Mouse (Mus musculus) liver, embryonic 13.5 days (tissue): ENCODE data around the gene Ndufb7. TPM values are rescaled to one million over a fixed set of nuclear protein-coding genes. Genes with fewer than 3 reads are reported as not detected.

ENCODE experiments used
- ATAC-seq: fragments of 200-750 bp; cut with Nextera tagmentation; 2 replicates; pipeline ENCODE4 v1.8.0; 2017; ENCODE audit warnings: low read depth, mild to moderate bottlenecking, moderate number of reproducible peaks, moderate library complexity
- DNase-seq: peaks from one replicate; pipeline ENCODE4 v3.0.0; 2022
- H3K27ac ChIP-seq: fragments of 300-500 bp; sonication (generic); 2 replicates; pipeline ENCODE4 v1.5.1; 2015; ENCODE audit warnings: moderate library complexity, mild to moderate bottlenecking, inconsistent platforms
- H3K27me3 ChIP-seq: fragments of 300-500 bp; sonication (generic); 2 replicates; pipeline ENCODE4 v1.6.1; 2015; ENCODE audit warnings: mild to moderate bottlenecking, inconsistent platforms
- H3K36me3 ChIP-seq: fragments of 300-500 bp; sonication (generic); 2 replicates; pipeline ENCODE4 v1.6.1; 2015; ENCODE audit warnings: mild to moderate bottlenecking, inconsistent platforms
- H3K4me1 ChIP-seq: fragments of 300-500 bp; sonication (generic); replicated peaks from 2 replicates; pipeline ENCODE4 v1.6.1; 2015; ENCODE audit warnings: inconsistent platforms
- H3K4me2 ChIP-seq: fragments of 300-500 bp; sonication (generic); 2 replicates; pipeline ENCODE4 v1.6.1; 2015; ENCODE audit warnings: inconsistent platforms, mild to moderate bottlenecking, moderate library complexity
- H3K4me3 ChIP-seq: fragments of 300-500 bp; sonication (generic); replicated peaks from 2 replicates; pipeline ENCODE4 v1.5.1; 2015; ENCODE audit warnings: mild to moderate bottlenecking, inconsistent platforms
- H3K9ac ChIP-seq: fragments of 300-500 bp; sonication (generic); 2 replicates; pipeline ENCODE4 v1.6.1; 2015; ENCODE audit warnings: mild to moderate bottlenecking, inconsistent platforms
- H3K9me3 ChIP-seq: fragments of 300-500 bp; sonication (generic); replicated peaks from 2 replicates; pipeline ENCODE4 v1.6.1; 2016; ENCODE audit warnings: inconsistent platforms
- WGBS: fragments of 180-500 bp; shearing (Covaris S2); methylation state at CpG from one replicate; pipeline ENCODE4 v1.1.7; 2015; ENCODE audit not compliant: insufficient replicate concordance; 5-methylcytosine and 5-hydroxymethylcytosine counted together
- polyA plus RNA-seq: library from polyadenylated mRNA; unstranded; fragments of >200 nt; fragmentation: Nextera tagmentation; extraction: Ambion mirVana; gene quantifications from 2 replicates; pipeline ENCODE4 v1.2.1, GENCODE M21; 2015

Ndufb7 gene
- polyA plus RNA-seq, 1 experiment from 2014 or later, result 288 TPM

DNA sequence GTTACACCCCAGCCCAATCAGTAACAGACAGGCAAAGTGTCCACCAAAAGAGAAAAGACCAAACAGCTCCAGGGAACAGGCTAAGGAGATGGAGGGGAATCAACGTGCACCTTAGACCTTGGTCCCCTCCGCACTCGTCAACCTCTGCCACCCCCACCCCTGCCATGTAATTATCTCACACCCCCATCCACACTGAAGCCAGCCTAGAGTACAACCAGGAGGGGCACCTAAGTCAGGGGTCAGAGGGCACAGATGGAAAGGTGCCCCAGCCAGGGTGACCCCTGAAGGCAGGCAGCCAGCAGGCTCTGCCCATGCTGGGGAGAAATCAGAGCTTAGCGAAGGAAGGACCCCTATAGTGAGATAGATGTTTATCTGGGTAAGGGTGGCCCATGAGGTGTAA lies 10.4 kb downstream of the Ndufb7 start:
- H3K4me2 ChIP-seq, result no peak overlapping the region
- no peaks in the 10 kb centered on the region for H3K27me3 ChIP-seq
- H3K36me3 ChIP-seq, result peaks cover 36% of the 10 kb centered on the region
- 72% methylated on average over 4 of the region's 4 CpGs for whole genome bisulfite sequencing
- H3K9me3 ChIP-seq, result no peaks in the 10 kb centered on the region
- ATAC-seq, result no peak
- H3K27ac ChIP-seq, result peak overlapping the region; percentile 29
- no peak overlapping the region for H3K9ac ChIP-seq
- no peak overlapping the region for H3K4me3 ChIP-seq
- no peak for DNase-seq
- H3K4me1 ChIP-seq, result peaks cover 69% of the 10 kb centered on the region

- Histone ChIP-seq H3K36me3 (peaks cover 31% of the 10 kb centered on the region), H3K4me3 (no peak overlapping the region), H3K4me2 (no peak overlapping the region), H3K27ac (peak overlapping the region; percentile 29), H3K9ac (no peak overlapping the region), H3K27me3 (no peaks in the 10 kb centered on the region), H3K9me3 (no peaks in the 10 kb centered on the region), H3K4me1 (peaks cover 74% of the 10 kb centered on the region)
- DNase-seq (no peak), ATAC-seq (no peak)
- WGBS, result 73% methylated on average over 9 of the region's 9 CpGs
Observed at GRCm38 (mm10) chr8:83577384-83577791, 10.9 kb downstream of the Ndufb7 start.

DNA sequence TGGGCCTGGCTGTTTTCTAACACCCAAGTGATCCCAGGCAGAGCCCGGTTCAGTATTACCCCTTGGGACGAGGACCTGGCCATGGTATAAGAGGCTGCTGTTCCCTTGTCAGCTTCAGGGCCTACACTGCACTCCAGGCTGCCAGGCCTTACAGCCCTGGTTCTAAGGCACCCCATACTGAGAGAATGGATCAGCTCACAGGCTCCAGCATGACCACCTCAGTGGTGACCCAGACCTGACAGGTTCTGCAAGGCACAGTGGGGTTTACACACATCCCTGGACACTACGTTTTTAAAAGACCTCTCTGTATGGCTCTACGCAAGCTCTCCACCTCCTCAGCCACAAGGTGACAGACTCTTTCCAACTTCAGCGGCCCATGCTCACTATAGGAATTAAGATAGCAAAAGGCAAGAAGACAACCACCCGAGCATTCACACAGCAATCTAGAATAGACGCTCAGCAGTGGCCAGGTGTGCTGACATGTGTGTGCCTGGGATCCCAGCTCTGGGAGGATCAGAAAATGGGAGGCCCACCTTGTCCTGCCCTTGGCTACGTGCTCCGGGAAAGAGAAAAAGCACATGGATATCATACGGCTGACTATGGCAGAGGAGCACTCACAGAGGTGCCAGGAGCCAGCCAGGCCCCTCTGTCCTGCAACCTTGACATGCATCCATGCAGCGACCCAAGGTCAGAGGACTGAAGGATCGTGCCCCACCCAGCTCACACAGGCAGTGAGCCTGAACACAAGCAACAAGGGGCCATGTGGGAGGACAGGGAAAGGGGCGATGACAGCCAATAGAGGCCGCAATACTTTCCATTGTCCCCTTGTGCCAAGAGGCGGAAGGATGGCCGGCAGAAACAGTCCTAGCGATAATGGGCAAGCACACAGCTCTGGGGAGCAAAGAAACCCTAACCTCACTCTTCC lies 11.9 kb downstream of the Ndufb7 start:
- H3K9ac ChIP-seq, result no peak overlapping the region
- H3K9me3 ChIP-seq, result no peaks in the 10 kb centered on the region
- no peaks in the 10 kb centered on the region for H3K27me3 ChIP-seq
- no peak for DNase-seq
- H3K4me3 ChIP-seq, result no peak overlapping the region
- no peak for ATAC-seq
- H3K27ac ChIP-seq, result no peak overlapping the region
- H3K4me1 ChIP-seq, result peaks cover 67% of the 10 kb centered on the region
- H3K36me3 ChIP-seq, result peaks cover 22% of the 10 kb centered on the region
- WGBS, result 80% methylated on average over 17 of the region's 17 CpGs
- no peak overlapping the region for H3K4me2 ChIP-seq

GRCm38 (mm10) chr8:83579676-83580075 lies 13.2 kb downstream of the Ndufb7 start:
- H3K9me3 ChIP-seq, result no peaks in the 10 kb centered on the region
- DNase-seq, result no peak
- no peak overlapping the region for H3K27ac ChIP-seq
- H3K27me3 ChIP-seq, result no peaks in the 10 kb centered on the region
- 84% methylated on average over 8 of the region's 8 CpGs for WGBS
- H3K4me2 ChIP-seq, result no peak overlapping the region
- peaks cover 20% of the 10 kb centered on the region for H3K36me3 ChIP-seq
- no peak overlapping the region for H3K4me3 ChIP-seq
- ATAC-seq, result no peak
- H3K9ac ChIP-seq, result no peak overlapping the region
- H3K4me1 ChIP-seq, result peaks cover 55% of the 10 kb centered on the region

GRCm38 (mm10) chr8:83580826-83581225 lies 14.4 kb downstream of the Ndufb7 start:
- H3K27me3 ChIP-seq, result no peaks in the 10 kb centered on the region
- H3K4me1 ChIP-seq, result peaks cover 54% of the 10 kb centered on the region
- ATAC-seq (no peak), DNase-seq (no peak)
- H3K27ac ChIP-seq, result 0 out of 2 replicates have a peak overlapping the region, but pooled peaks have one; percentile 8
- peaks cover 21% of the 10 kb centered on the region for H3K36me3 ChIP-seq
- no peak overlapping the region for H3K4me2 ChIP-seq
- no peak overlapping the region for H3K4me3 ChIP-seq
- WGBS, result 75% methylated on average over 8 of the region's 8 CpGs
- no peak overlapping the region for H3K9ac ChIP-seq
- H3K9me3 ChIP-seq, result no peaks in the 10 kb centered on the region

DNA sequence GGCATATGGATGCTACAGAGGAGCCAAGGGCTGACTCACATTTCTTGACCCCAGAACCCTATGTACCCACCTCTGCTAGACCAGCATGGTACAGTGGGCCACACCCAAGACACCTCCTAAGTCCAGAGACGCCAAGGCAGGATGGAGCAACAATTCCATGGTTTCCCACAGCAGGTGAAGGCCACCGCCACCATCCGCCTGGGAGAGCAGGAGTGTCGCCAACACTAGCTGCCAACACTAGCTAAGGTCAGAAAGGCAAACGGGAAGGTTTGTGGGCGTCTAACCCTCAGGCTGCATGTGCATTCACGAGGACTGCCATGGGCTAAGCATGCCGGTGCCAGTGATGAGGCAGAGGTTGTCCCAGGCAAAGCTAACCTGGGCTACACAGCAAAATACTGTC lies 15.8 kb downstream of the Ndufb7 start:
- no peak overlapping the region for H3K9ac ChIP-seq
- no peaks in the 10 kb centered on the region for H3K9me3 ChIP-seq
- H3K4me2 ChIP-seq, result no peak overlapping the region
- no peak overlapping the region for H3K27ac ChIP-seq
- H3K27me3 ChIP-seq, result no peaks in the 10 kb centered on the region
- H3K4me3 ChIP-seq, result no peak overlapping the region
- 75% methylated on average over 8 of the region's 8 CpGs for WGBS
- peaks cover 55% of the 10 kb centered on the region for H3K4me1 ChIP-seq
- H3K36me3 ChIP-seq, result peaks cover 29% of the 10 kb centered on the region
- DNase-seq (no peak), ATAC-seq (no peak)

- Histone ChIP-seq H3K9ac (no peak overlapping the region), H3K27me3 (no peaks in the 10 kb centered on the region), H3K4me1 (peaks cover 55% of the 10 kb centered on the region), H3K36me3 (peaks cover 37% of the 10 kb centered on the region), H3K4me3 (no peak overlapping the region), H3K27ac (no peak overlapping the region), H3K4me2 (no peak overlapping the region), H3K9me3 (no peaks in the 10 kb centered on the region)
- DNase-seq (no peak), ATAC-seq (no peak)
- WGBS, result 85% methylated on average over 15 of the region's 15 CpGs
Observed at GRCm38 (mm10) chr8:83583236-83583635, 16.8 kb downstream of the Ndufb7 start.

DNA sequence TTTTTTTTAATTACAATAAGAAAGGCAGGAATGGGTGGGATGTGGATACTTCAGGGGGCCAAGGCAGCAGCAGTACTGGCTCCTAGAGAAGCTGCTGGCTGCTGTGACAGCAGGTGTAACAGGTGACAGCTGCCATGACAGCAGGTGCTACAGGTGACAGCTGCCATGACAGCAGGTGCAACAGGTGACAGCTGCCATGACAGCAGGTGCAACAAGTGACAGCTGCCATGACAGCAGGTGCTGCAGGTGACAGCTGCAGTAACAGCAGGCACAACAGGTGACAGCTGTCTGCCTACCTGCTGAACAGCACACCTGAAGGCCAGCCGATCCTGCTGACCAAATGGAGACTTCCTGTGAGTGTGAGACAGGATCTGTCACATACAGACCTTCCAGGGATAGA lies 18.3 kb downstream of the Ndufb7 start:
- DNase-seq, result no peak
- Histone ChIP-seq H3K4me2 (no peak overlapping the region), H3K27me3 (no peaks in the 10 kb centered on the region), H3K4me3 (no peak overlapping the region), H3K9ac (no peak overlapping the region), H3K9me3 (no peaks in the 10 kb centered on the region), H3K36me3 (peaks cover 46% of the 10 kb centered on the region), H3K4me1 (peaks cover 53% of the 10 kb centered on the region), H3K27ac (no peak overlapping the region)
- no peak for ATAC-seq
- 73% methylated on average over 1 of the region's 1 CpGs for WGBS

DNA sequence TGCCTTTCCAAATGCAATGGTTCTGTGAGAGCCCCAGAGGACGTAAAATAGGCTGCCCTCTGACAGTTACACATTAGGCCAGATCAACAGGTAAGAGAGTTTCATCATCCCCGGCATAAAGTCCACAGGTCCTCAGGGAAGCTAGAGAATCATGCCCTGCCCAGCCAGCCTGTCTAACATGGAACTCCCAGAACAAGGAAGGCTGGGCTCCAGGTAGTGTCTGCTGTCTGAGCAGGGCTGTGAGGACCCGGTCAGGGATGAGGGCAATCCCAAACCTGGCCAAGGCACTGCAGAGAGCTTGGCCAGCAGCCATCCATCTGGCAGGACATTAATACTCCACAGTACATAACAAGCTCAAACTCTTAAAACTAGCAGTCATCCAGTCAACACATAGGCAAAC lies 18.9 kb downstream of the Ndufb7 start:
- Histone ChIP-seq H3K36me3 (peaks cover 51% of the 10 kb centered on the region), H3K4me1 (peaks cover 55% of the 10 kb centered on the region)

GRCm38 (mm10) chr8:83587644-83588043 lies 21.2 kb downstream of the Ndufb7 start:
- peaks cover 67% of the 10 kb centered on the region for H3K4me1 ChIP-seq
- ATAC-seq, result no peak

More for the DNA sequence above, 18.9 kb downstream of the Ndufb7 start:
- Histone ChIP-seq H3K4me3 (no peak overlapping the region), H3K9ac (no peak overlapping the region), H3K27ac (no peak overlapping the region; the same call in 1 of the 2 replicates), H3K9me3 (no peaks in the 10 kb centered on the region), H3K4me2 (no peak overlapping the region), H3K27me3 (no peaks in the 10 kb centered on the region)
- ATAC-seq, result peak; percentile 29; the same call in 1 of the 2 replicates
- 70% methylated on average over 3 of the region's 3 CpGs for WGBS
- DNase-seq, result no peak

GRCm38 (mm10) chr8:83588886-83589285 lies 22.4 kb downstream of the Ndufb7 start:
- no peak overlapping the region for H3K9ac ChIP-seq
- WGBS, result 77% methylated on average over 5 of the region's 5 CpGs
- DNase-seq (no peak), ATAC-seq (no peak)
- H3K4me2 ChIP-seq, result no peak overlapping the region
- H3K27me3 ChIP-seq, result no peaks in the 10 kb centered on the region
- H3K27ac ChIP-seq, result no peak overlapping the region
- H3K4me1 ChIP-seq, result peaks cover 76% of the 10 kb centered on the region
- H3K9me3 ChIP-seq, result no peaks in the 10 kb centered on the region
- no peak overlapping the region for H3K4me3 ChIP-seq
- H3K36me3 ChIP-seq, result peaks cover 59% of the 10 kb centered on the region

More at GRCm38 (mm10) chr8:83587644-83588043, 21.2 kb downstream of the Ndufb7 start:
- Histone ChIP-seq H3K27ac (no peak overlapping the region), H3K9ac (no peak overlapping the region), H3K36me3 (peaks cover 64% of the 10 kb centered on the region), H3K4me2 (no peak overlapping the region), H3K27me3 (no peaks in the 10 kb centered on the region), H3K4me3 (no peak overlapping the region), H3K9me3 (no peaks in the 10 kb centered on the region)
- DNase-seq, result no peak
- 83% methylated on average over 6 of the region's 6 CpGs for WGBS
